Mouse (Mus musculus) right cerebral cortex, postnatal 14 days (tissue): ENCODE data around the gene Grb7.
A peak's percentile ranks its signal among the peaks of the same experiment; 100 is the strongest.

Experiments used
- DNase-seq: peaks from one replicate; pipeline ENCODE4 v3.0.0; 2022

Grb7 gene

GRCm38 (mm10) chr11:98446562-98447474, 624 bp downstream of the Grb7 start:
- no peak for DNase-seq

- DNase-seq: no peak
These were observed 1.3 kb downstream of the Grb7 start for GRCm38 (mm10) chr11:98447475-98447834.

GRCm38 (mm10) chr11:98448191-98448790, 2.1 kb downstream of the Grb7 start:
- no peak for DNase-seq

- no peak for DNase-seq
These were observed 3.2 kb downstream of the Grb7 start for GRCm38 (mm10) chr11:98449419-98449818.

- no peak for DNase-seq
These were observed 4.0 kb downstream of the Grb7 start for GRCm38 (mm10) chr11:98449921-98450771.

GRCm38 (mm10) chr11:98455484-98455883, 9.3 kb downstream of the Grb7 start:
- DNase-seq: no peak

- no peak for DNase-seq
These were observed 10.4 kb downstream of the Grb7 start for GRCm38 (mm10) chr11:98456545-98456944.

- DNase-seq: no peak
These were observed 10.8 kb downstream of the Grb7 start for GRCm38 (mm10) chr11:98456945-98457344.

- peak; percentile 94 for DNase-seq
These were observed 11.3 kb downstream of the Grb7 start for GRCm38 (mm10) chr11:98457367-98458120.

- no peak for DNase-seq
These were observed 12.2 kb downstream of the Grb7 start for GRCm38 (mm10) chr11:98458121-98458990.

GRCm38 (mm10) chr11:98459071-98459741, 13.0 kb downstream of the Grb7 start:
- DNase-seq: no peak

GRCm38 (mm10) chr11:98459860-98460259, 13.7 kb downstream of the Grb7 start:
- DNase-seq: no peak

GRCm38 (mm10) chr11:98461109-98461720, 15.0 kb downstream of the Grb7 start:
- DNase-seq: no peak

- no peak for DNase-seq
These were observed 16.1 kb downstream of the Grb7 start for GRCm38 (mm10) chr11:98462255-98462654.

- no peak for DNase-seq
These were observed 17.7 kb downstream of the Grb7 start for GRCm38 (mm10) chr11:98463911-98464310.

- no peak for DNase-seq
These were observed 18.3 kb downstream of the Grb7 start for GRCm38 (mm10) chr11:98464516-98464915.

- no peak for DNase-seq
These were observed 23.8 kb downstream of the Grb7 start for GRCm38 (mm10) chr11:98469761-98470714.

GRCm38 (mm10) chr11:98470795-98471194, 24.6 kb downstream of the Grb7 start:
- DNase-seq: no peak

- no peak for DNase-seq
These were observed 26.5 kb downstream of the Grb7 start for GRCm38 (mm10) chr11:98472696-98473095.
